Mouse (Mus musculus) CD4-positive helper T cell, adult 2 months (primary cell): ENCODE measurements around the gene Etfrf1.
A peak's percentile ranks its signal among the peaks of the same experiment; 100 is the strongest.

Experiments
- DNase-seq: peaks from one replicate; pipeline ENCODE4 v3.0.0-alpha.2; 2012; ENCODE audit warnings: low read depth, missing footprints, low spot score

Gene Etfrf1

GRCm38 (mm10) chr6:145226296-145226695 lies 15.4 kb downstream of the Etfrf1 start:
- no peak for DNase-seq

DNA sequence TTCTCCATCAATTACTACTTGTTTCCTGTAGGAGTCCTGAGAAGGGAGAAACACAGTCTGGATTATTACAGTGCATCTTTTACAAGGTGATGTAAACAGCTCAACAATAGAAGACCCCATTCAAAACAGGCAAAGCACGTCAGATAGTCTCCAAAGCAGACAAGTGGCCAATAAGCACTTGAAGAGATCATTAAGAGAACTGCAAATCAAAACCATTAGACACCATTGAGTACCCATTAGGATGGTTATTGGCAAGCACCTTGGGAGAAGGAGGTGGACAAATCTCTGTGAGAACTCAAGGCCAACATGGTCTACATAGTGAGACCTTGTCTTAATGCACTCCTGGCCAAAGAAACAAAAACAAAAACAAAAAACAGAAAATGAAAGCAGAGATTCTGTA lies 23.5 kb downstream of the Etfrf1 start:
- DNase-seq, result no peak

DNA sequence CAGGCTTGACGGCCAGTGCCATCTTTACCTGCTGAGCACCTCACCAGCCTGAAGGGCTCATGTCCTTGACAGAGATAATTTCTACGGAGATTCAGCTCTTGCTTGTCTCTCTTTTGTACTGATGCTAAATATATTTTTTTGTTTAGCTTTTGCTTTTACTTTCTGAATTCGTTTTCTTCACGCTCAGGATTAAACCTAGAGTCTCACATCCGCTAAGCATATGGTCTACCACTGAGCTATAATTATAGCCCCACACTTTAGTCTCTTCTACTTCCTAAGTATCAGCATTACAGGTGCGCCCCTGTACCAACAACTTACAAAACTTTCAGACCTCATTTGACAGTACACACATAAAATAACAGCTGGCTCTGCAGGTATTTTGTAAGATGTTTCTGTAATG lies 24.4 kb downstream of the Etfrf1 start:
- DNase-seq, result no peak

DNA sequence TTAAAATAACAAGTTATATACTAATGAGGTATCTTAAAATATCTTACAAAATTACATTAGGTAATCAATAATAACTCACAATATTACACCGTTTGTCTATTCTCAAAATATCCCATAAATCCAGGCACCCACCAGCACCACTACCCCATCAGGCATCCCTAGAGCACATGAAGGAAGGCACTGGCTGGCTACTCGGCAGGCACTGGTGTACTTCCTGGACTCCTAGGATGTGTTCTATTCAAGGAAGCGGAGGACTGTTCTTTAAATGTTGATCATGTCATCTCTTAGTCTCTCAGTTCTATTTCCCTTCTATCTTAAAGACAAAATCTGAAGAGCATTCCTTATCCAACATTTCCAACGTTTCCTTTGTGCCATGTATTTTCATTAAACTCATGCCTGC lies 26.2 kb downstream of the Etfrf1 start:
- DNase-seq, result no peak

GRCm38 (mm10) chr6:145240285-145240684 lies 29.4 kb downstream of the Etfrf1 start:
- DNase-seq, result no peak

GRCm38 (mm10) chr6:145242521-145242920 lies 31.6 kb downstream of the Etfrf1 start:
- peak; percentile 59 for DNase-seq

DNA sequence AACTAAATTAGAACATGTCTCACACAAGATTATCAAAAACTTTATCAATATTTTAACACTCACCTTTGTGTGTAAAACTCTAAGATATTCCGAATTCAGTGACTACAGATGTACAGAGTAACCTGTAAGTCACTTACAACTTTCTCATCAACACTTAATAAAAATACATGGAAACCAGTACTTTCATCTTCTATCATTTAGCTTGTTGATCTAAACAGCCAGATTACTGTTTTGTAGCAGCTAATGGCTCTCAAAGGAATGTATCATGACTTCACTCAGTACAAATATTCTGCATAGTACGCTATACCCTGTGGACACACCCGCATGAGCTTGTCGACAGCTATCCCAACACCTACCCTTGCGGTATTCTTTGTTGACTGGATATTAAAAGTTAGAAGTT lies 35.9 kb downstream of the Etfrf1 start:
- no peak for DNase-seq

GRCm38 (mm10) chr6:145247886-145248285 lies 37.0 kb downstream of the Etfrf1 start:
- DNase-seq, result no peak

- peak; percentile 86 for DNase-seq
These were observed 38.6 kb downstream of the Etfrf1 start for GRCm38 (mm10) chr6:145249291-145250184.

GRCm38 (mm10) chr6:145250185-145250791 lies 39.4 kb downstream of the Etfrf1 start, which contains the start of gene Kras:
TSS of gene Kras (minus strand) at chr6:145250239.
- DNase-seq, result peak; percentile 94

DNA sequence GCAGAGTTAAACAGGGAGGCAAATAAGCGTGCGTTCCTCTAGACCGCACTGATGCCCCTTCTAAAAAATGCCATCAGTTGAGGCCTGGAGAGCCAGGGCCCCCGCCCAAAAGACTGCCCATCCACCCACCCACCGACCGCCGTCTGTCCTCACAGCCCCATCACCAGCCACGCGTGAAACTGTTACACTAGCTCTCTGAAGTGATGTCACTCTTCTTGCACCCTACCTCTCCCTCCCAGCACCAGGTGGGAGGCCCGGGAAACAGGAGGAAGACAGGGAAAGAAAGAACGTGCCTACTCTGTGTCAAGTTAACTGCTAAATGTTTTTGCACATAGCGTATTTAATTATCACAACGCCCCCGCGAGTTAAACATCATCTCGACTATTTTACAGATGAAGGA lies 39.9 kb downstream of the Etfrf1 start:
- DNase-seq, result no peak

DNA sequence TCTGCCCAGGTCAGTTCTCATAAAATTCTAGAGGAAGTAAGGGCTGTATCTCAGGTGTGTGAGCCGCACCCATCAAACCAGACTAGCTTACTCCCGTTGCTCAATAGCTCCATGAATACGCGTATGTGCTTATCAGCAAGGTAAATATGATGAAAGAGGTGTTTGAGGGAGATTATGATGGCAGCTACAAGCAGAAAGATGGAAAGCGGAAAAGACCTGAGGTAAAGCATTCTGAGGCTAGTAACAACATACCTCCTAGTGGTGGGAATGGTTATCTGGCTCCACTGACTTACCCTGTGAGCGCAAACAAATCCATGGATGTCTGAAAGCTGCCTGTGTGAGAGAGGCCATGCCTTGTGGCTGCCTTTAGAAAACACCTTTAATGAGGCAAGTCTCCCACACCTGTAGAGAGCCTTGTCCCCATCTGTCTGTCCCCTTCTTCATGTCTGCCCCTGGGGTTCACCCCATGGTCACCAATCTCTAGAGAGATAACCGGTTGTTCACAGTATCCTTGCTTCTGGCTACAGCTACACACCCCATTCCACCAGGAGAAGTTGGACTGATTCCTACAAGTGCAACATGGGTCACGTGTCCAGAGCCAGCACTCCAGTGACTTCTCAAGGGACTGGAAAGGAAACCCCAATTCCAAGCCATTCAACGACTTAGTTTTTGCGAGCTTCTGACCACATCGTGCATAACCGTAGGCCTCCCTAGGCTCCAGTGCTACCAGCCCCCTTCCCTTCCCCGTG lies 45.2 kb downstream of the Etfrf1 start:
- no peak for DNase-seq

DNA sequence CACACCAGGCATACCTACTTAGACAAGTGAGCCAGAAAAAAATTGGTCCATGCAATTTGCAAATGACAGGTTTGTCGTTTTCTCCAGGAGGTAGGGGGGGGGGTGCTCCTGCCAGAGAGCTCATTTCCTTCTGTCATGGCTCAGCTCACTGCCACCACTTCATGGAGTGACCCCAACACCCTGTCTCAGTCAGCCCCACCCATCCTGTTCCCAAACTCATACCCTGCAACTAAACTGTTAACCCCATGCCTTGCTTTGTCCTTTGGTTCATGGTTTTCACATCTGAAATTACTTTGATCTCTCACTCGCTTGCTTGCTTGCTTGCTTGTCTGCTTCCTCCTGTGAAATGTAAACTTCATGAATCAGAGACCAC lies 45.8 kb downstream of the Etfrf1 start:
- DNase-seq, result no peak

GRCm38 (mm10) chr6:145262314-145262713 lies 51.4 kb downstream of the Etfrf1 start:
- DNase-seq, result no peak
